Mouse (Mus musculus) small intestine, adult 2 months (tissue): ENCODE results near the gene Map4. TPM values are rescaled to one million over a fixed set of nuclear protein-coding genes. Genes with fewer than 3 reads are reported as not detected.

ENCODE experiments used
- H3K27ac ChIP-seq: fragments of 200-500 bp; 2 replicates; pipeline ENCODE4 v1.5.1; 2012; ENCODE audit warnings: low read depth, low read length, control low read depth, inconsistent platforms; ENCODE audit not compliant: insufficient read depth
- H3K27me3 ChIP-seq: fragments of 200-500 bp; 2 replicates; pipeline ENCODE4 v1.6.1; 2012; ENCODE audit warnings: mild to moderate bottlenecking, moderate library complexity, low read length, inconsistent platforms; ENCODE audit not compliant: control insufficient read depth, insufficient read depth
- H3K36me3 ChIP-seq: fragments of 200-500 bp; 2 replicates; pipeline ENCODE4 v1.6.1; 2012; ENCODE audit warnings: mild to moderate bottlenecking, low read length, control low read depth, inconsistent platforms; ENCODE audit not compliant: control insufficient read depth, insufficient read depth
- H3K4me1 ChIP-seq: fragments of 200-500 bp; 2 replicates; pipeline ENCODE4 v1.6.1; 2012; ENCODE audit warnings: low read length, inconsistent platforms, mixed read lengths; ENCODE audit not compliant: control insufficient read depth, insufficient read depth, insufficient read length
- H3K4me3 ChIP-seq: fragments of 200-500 bp; 2 replicates; pipeline ENCODE4 v1.5.1; 2012; ENCODE audit warnings: low read depth, mild to moderate bottlenecking, control low read depth, inconsistent platforms, low read length, moderate library complexity
- CTCF ChIP-seq: fragments of 200-500 bp; IDR thresholded peaks from 2 replicates; pipeline ENCODE4 v1.5.1; 2012; ENCODE audit warnings: low read depth, mild to moderate bottlenecking, control low read depth, inconsistent platforms, low read length, moderate library complexity, mixed read lengths; ENCODE audit not compliant: insufficient replicate concordance, insufficient read length; ENCODE audit errors: extremely low read depth
- POLR2A ChIP-seq: fragments of 200-500 bp; IDR thresholded peaks from 2 replicates; pipeline ENCODE4 v1.6.1; 2012; ENCODE audit warnings: low read depth, mild to moderate bottlenecking, control low read depth, inconsistent platforms, low read length, moderate library complexity
- WGBS: fragments of 180-500 bp; shearing (Covaris S2); methylation state at CpG from one replicate; pipeline ENCODE4 v1.1.7; 2018; 5-methylcytosine and 5-hydroxymethylcytosine counted together
- polyA plus RNA-seq: library from polyadenylated mRNA; depleted of rRNA; stranded (reverse); fragments of >200 nt; gene quantifications from 2 replicates; pipeline ENCODE4 v1.2.3, GENCODE M21; 2012

Map4 gene
- polyA plus RNA-seq, 1 experiment: 191 TPM

- Histone ChIP-seq H3K27ac (peak overlapping the region; percentile 100), H3K4me3 (no peak overlapping the region), H3K4me1 (peaks cover 16% of the 10 kb centered on the region), H3K27me3 (no peaks in the 10 kb centered on the region), H3K36me3 (peaks cover 21% of the 10 kb centered on the region)
- WGBS: 32% methylated on average over 8 of the region's 8 CpGs
- no peak for TF ChIP-seq POLR2A
- no peak for TF ChIP-seq CTCF
Observed at GRCm38 (mm10) chr9:109896253-109897150, 34.8 kb upstream of the Map4 start.

DNA sequence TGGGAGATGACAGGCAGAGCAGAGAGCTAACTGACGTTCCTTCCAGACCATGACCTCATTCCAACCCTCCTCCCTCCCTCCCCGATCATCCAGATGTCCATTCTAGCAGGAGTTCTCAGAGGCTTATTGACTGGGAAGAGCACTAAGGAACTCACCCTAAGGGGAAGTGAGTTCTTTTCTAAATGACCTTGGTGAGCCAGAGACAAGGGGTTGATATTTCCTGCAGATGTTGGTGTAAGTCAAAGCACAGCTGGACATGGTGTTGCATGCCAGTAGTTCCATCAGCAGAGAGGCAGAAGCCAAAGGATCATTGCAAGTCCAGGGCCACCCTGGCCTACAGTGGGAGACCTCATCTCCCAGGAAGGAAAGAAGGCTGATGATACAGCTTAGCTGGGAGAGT, 33.2 kb upstream of the Map4 start:
- TF ChIP-seq CTCF: no peak
- TF ChIP-seq POLR2A: no peak
- WGBS: 61% methylated on average over 2 of the region's 2 CpGs
- H3K4me3 ChIP-seq: no peak overlapping the region
- H3K36me3 ChIP-seq: peaks cover 9% of the 10 kb centered on the region
- H3K27ac ChIP-seq: no peak overlapping the region
- no peaks in the 10 kb centered on the region for H3K27me3 ChIP-seq
- H3K4me1 ChIP-seq: peaks cover 16% of the 10 kb centered on the region

DNA sequence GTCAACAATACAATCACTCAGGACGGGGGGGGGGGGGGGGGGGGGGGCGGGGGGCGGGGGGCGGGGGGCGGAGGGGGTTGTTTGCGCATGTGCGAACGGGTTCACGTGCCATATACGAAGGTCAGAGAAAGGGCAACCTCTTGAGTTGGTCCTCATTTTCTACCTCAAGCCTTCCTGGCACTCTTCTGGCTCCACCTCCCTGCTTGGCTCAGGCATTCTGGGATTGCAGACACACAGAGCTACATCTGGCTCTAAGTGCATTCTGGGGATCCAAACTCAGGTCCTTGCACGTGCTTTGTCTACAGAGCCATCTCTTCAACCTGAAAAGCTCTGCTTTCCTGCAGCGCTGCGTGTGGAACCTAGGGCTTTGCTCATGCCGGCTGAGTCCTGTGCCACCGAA, 31.9 kb upstream of the Map4 start:
- H3K27me3 ChIP-seq: no peaks in the 10 kb centered on the region
- H3K36me3 ChIP-seq: no peaks in the 10 kb centered on the region
- no peak for TF ChIP-seq CTCF
- no peak for TF ChIP-seq POLR2A
- peak overlapping the region; percentile 44; the same call in 1 of the 2 replicates for H3K27ac ChIP-seq
- peaks cover 16% of the 10 kb centered on the region for H3K4me1 ChIP-seq
- 57% methylated on average over 13 of the region's 15 CpGs for WGBS
- H3K4me3 ChIP-seq: no peak overlapping the region

- Histone ChIP-seq H3K4me3 (no peak overlapping the region), H3K27me3 (no peaks in the 10 kb centered on the region), H3K36me3 (no peaks in the 10 kb centered on the region), H3K27ac (peak overlapping the region; percentile 44; the same call in 1 of the 2 replicates), H3K4me1 (peaks cover 16% of the 10 kb centered on the region)
- WGBS: 60% methylated on average over 8 of the region's 8 CpGs
- no peak for TF ChIP-seq CTCF
- TF ChIP-seq POLR2A: no peak
Observed at GRCm38 (mm10) chr9:109899774-109900173, 31.5 kb upstream of the Map4 start.

- H3K4me3 ChIP-seq: no peak overlapping the region
- no peaks in the 10 kb centered on the region for H3K36me3 ChIP-seq
- no peaks in the 10 kb centered on the region for H3K27me3 ChIP-seq
- WGBS: 76% methylated on average over 3 of the region's 3 CpGs
- TF ChIP-seq CTCF (no peak), POLR2A (no peak)
- peaks cover 16% of the 10 kb centered on the region for H3K4me1 ChIP-seq
- H3K27ac ChIP-seq: no peak overlapping the region
Observed at GRCm38 (mm10) chr9:109900604-109901003, 30.7 kb upstream of the Map4 start.

- Histone ChIP-seq H3K27me3 (no peaks in the 10 kb centered on the region), H3K4me1 (peaks cover 10% of the 10 kb centered on the region), H3K36me3 (no peaks in the 10 kb centered on the region), H3K4me3 (no peak overlapping the region), H3K27ac (no peak overlapping the region)
- TF ChIP-seq CTCF: no peak
- TF ChIP-seq POLR2A: no peak
- 65% methylated on average over 4 of the region's 4 CpGs for WGBS
Observed at GRCm38 (mm10) chr9:109902246-109902645, 29.0 kb upstream of the Map4 start.

DNA sequence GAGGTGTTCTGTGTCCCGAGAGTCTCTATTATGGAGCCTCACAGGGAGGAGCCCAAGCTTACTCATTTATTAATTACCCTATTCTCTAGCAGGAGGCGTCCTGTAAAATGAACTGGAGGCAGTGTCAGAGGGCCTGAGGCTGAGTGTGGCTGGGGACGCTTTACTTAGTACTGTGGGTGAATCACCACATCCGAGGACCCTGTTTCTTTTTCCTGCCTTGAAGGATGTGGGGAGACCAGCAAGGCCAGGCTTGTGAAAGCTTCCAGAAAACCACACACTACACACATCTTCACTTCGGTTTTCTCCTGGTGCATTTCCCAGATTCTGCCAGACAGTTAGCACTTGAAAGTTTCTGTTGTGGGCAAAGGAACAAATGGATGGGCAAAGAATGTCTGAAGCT, 28.5 kb upstream of the Map4 start:
- no peaks in the 10 kb centered on the region for H3K36me3 ChIP-seq
- WGBS: 49% methylated on average over 5 of the region's 5 CpGs
- TF ChIP-seq CTCF: no peak
- TF ChIP-seq POLR2A: no peak

More for the DNA sequence above, 28.5 kb upstream of the Map4 start:
- H3K27ac ChIP-seq: no peak overlapping the region
- H3K4me3 ChIP-seq: no peak overlapping the region
- H3K27me3 ChIP-seq: no peaks in the 10 kb centered on the region
- peaks cover 12% of the 10 kb centered on the region for H3K4me1 ChIP-seq
